Mouse (Mus musculus) ovary, adult 2 months (tissue): ENCODE measurements around the gene Gtdc1. TPM values are rescaled to one million over a fixed set of nuclear protein-coding genes. Genes with fewer than 3 reads are reported as not detected.

Experiments
- polyA plus RNA-seq: library from polyadenylated mRNA; depleted of rRNA; stranded (reverse); fragments of >200 nt; gene quantifications from 2 replicates; pipeline ENCODE4 v1.2.3, GENCODE M21; 2012; rRNA removed

The Gtdc1 gene
- polyA plus RNA-seq = 3.3 and 6.1 TPM in 2 replicates

DNA sequence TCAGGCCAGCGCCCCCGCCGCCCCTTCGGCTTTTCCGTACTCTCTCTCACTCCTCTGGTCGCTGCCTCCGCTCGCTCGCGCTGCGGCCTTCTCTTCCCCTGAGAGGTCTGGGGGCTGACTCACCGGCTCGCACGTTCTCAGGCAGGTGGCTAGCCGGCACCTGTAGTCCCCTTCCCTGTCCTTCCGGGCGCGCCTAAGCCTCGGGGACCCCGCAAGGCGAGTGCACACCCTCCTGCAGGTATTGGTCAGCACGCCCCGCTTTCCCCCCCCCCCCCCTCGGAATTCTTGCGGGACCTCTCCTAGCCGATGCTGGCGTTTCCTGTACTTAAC lies at the start of gene Gtdc1:
Gene Gtdc1, minus strand, starts transcription at position 176 of the 330 bp plus-strand sequence.

Other genes starting within 250 kb of the Gtdc1 start
- gene Zeb2, start 189.7 kb upstream of the Gtdc1 start, polyA plus RNA-seq = 18.3 and 29.7 TPM in 2 replicates